Mouse (Mus musculus) embryo, embryonic 10.5 days (tissue): ENCODE results near the gene Tcstv3.
"Not testable (repeated sequence)": the region's sequence is repeated elsewhere in the genome, so short reads cannot be mapped to it uniquely, and the experiment has no call there.

ENCODE experiments used
- DNase-seq: peaks from one replicate; pipeline ENCODE4 v3.0.0-alpha.2; 2015; ENCODE audit warnings: low spot score

The Tcstv3 gene

GRCm38 (mm10) chr13:120316578-120316977, at the start of gene Tcstv3:
TSS of gene Tcstv3 (plus strand) at chr13:120316878.
- not testable (repeated sequence) for DNase-seq

- not testable (repeated sequence) for DNase-seq
Measured at GRCm38 (mm10) chr13:120277837-120278236, 38.8 kb upstream of the Tcstv3 start.

- no peak for DNase-seq
Measured at GRCm38 (mm10) chr13:120278784-120279183, 37.9 kb upstream of the Tcstv3 start.

GRCm38 (mm10) chr13:120299324-120299894, 17.3 kb upstream of the Tcstv3 start:
- no peak for DNase-seq

GRCm38 (mm10) chr13:120299991-120300442, 16.7 kb upstream of the Tcstv3 start, which contains the start of gene BC147527:
TSS of gene BC147527 (plus strand) at chr13:120300392.
- no peak for DNase-seq

DNA sequence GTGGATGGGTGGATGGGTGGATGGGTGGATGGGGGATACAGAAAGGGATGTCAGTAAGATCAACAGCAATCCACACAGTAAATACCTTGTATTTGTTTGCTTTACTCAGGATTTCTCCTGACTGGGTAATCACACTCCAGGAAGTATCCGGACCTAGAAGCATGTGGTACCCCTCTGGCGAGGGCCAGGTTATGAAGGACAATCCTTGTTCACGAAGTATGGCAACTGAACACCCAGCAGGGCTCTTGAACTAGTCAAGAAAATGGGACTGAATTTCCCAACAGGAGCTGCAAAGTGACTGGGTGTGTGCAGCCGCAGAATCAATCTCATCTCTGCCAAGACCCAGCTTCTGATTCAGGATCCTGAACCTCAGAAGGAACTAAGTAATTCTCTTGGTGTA, 15.8 kb upstream of the Tcstv3 start:
- no peak for DNase-seq

DNA sequence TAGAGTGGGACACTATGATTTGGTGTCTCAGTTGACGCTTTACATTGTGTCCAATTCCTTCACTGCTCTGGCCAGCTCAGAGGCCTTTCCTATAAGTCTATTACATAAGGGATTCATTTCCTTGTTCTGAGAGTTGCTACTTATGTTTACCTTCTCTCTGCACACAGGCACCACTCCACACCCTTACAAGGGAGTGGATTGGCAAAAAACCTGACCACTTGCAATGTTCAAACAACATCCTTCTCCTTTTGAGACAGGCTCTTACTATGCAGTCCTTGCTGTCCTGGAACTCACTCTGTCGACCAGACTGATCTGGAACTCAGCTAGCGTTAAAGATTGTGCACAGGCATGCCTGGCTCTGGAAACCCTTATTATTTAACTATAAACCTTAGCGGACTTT, 5.9 kb upstream of the Tcstv3 start:
- no peak for DNase-seq

DNA sequence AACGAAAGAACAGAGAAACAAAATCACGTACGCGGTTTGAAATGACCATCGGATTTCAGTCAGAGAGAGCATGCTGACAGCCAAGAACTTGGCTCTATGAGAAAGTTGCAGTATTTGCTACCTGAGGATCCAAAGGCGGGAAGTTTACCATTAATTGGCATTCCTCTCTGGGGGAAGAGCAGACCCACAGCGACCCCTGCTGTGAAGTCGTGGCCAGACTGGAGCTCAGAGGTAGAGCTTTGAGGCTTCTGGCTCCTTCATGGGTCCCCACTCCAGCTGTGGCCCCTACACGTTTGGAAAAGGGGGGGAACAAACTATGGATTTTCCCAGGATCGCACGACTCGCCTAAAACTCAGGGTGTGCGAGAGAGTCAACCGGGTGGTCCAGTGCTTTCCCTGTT, 3.1 kb upstream of the Tcstv3 start:
- peak; percentile 55 for DNase-seq

- DNase-seq, result no peak
Measured at GRCm38 (mm10) chr13:120320183-120320582, 3.5 kb downstream of the Tcstv3 start.

DNA sequence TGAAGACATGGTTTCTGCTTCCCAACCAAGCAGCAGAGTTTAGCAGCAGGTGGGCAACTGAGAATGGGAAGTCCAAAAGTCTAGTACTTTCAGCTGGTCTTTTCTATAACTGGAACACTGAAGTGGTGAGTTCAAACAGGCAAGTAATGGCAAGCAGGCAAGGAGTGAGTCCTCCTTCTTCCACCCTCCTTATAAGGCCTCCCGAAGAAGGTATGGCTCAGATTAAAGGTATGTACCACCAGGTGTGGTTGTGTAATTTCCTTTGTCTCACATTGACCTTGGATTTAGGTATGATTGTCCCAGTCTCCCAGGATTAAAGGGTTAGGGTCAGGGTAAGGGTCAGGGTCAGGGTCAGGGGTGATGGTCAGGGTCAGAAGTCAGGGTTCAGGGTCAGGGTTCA, 4.0 kb downstream of the Tcstv3 start:
- peak; percentile 5 for DNase-seq
